Mouse (Mus musculus): ENCODE data around the gene Eogt. TPM values are rescaled to one million over a fixed set of nuclear protein-coding genes. Genes with fewer than 3 reads are reported as not detected.

Eogt gene
- polyA plus RNA-seq (2014; fragmentation: Nextera tagmentation; extraction: Ambion mirVana) = 16.1 and 19.4 TPM in 2 replicates

GRCm38 (mm10) chr6:97148383-97149251, at the start of gene Eogt:
Gene Eogt (minus strand): TSS chr6:97149182.
- 0% methylated on average over 53 of the region's 56 CpGs for WGBS
- H3K4me1 ChIP-seq (ENCODE audit: control insufficient read depth, insufficient read depth, low read length) = peaks cover 9% of the 10 kb centered on the region

DNA sequence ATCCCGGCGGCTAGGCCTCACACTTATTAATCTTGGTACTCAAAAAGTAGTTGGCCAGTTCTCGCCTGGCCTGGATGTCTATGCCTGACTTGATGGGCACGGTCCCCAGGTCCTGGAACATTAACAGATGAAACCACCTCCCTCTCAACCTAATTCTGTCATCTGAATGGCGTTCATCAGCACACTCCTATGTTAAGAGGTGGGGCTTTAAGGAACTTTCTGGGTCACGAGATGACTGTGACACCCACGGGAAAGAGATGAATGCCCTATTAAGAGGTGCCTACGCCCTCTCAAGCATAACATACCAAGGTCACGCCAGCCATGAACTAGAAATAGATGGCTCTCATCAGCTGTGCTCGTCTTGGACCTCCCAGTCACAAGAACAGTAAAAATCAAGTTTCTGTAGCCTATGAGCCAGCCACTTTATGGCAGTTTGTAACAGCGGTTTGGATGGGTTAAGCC, 30.4 kb upstream of the Eogt start:
- Histone ChIP-seq H3K27me3 (ENCODE audit: control insufficient read depth, insufficient read depth, low read length) (no peaks in the 10 kb centered on the region), H3K4me1 (ENCODE audit: control insufficient read depth, insufficient read depth, low read length) (0 out of 2 replicates have a peak, but pooled peaks cover 4% of the 10 kb centered on the region), H3K9ac (ENCODE audit: low read length) (peak overlapping the region; percentile 94), H3K4me2 (ENCODE audit: low read depth, severe bottlenecking) (peak overlapping the region; percentile 69), H3K36me3 (ENCODE audit: control insufficient read depth, insufficient read depth, low read length) (peaks cover 8% of the 10 kb centered on the region; the same call in 1 of the 2 replicates), H3K4me3 (ENCODE audit: low read depth, low read length) (peak overlapping the region; percentile 95), H3K9me3 (ENCODE audit: control insufficient read depth, low read length) (no peaks in the 10 kb centered on the region), H3K27ac (replicated peaks; ENCODE audit: low read depth, low read length) (peak overlapping the region; percentile 85)
- no peak for DNase-seq (ENCODE audit: low spot score)
- peak; percentile 63 for ATAC-seq (ENCODE audit: insufficient number of reproducible peaks, low FRiP score, low TSS enrichment, low read depth)
- 12% methylated on average over 11 of the region's 11 CpGs for WGBS

More at GRCm38 (mm10) chr6:97148383-97149251, at the start of gene Eogt:
- DNase-seq (ENCODE audit: low spot score) (peak; percentile 77), ATAC-seq (ENCODE audit: insufficient number of reproducible peaks, low FRiP score, low TSS enrichment, low read depth) (peak; percentile 68)
- Histone ChIP-seq H3K4me3 (ENCODE audit: low read depth, low read length) (peak within 1 kb of the TSS; percentile 65), H3K27me3 (ENCODE audit: control insufficient read depth, insufficient read depth, low read length) (no peaks in the 10 kb centered on the region), H3K36me3 (ENCODE audit: control insufficient read depth, insufficient read depth, low read length) (no peaks in the 10 kb centered on the region), H3K9ac (ENCODE audit: low read length) (peak within 1 kb of the TSS; percentile 87), H3K27ac (replicated peaks; ENCODE audit: low read depth, low read length) (peak within 1 kb of the TSS; percentile 73), H3K4me2 (ENCODE audit: low read depth, severe bottlenecking) (peak within 1 kb of the TSS; percentile 99), H3K9me3 (ENCODE audit: control insufficient read depth, low read length) (no peaks in the 10 kb centered on the region)

GRCm38 (mm10) chr6:97178491-97179366, 29.7 kb upstream of the Eogt start, which contains the start of gene Tmf1:
Gene Tmf1 (minus strand): TSS chr6:97179122.
- peaks cover 8% of the 10 kb centered on the region; the same call in 1 of the 2 replicates for H3K36me3 ChIP-seq (ENCODE audit: control insufficient read depth, insufficient read depth, low read length)
- WGBS = under 1% methylated on average over 80 of the region's 80 CpGs
- 0 out of 2 replicates have a peak, but pooled peaks cover 4% of the 10 kb centered on the region for H3K4me1 ChIP-seq (ENCODE audit: control insufficient read depth, insufficient read depth, low read length)
- H3K27ac ChIP-seq (replicated peaks; ENCODE audit: low read depth, low read length) = peak within 1 kb of the TSS; percentile 85
- no peaks in the 10 kb centered on the region for H3K9me3 ChIP-seq (ENCODE audit: control insufficient read depth, low read length)
- peak within 1 kb of the TSS; percentile 94 for H3K9ac ChIP-seq (ENCODE audit: low read length)
- ATAC-seq (ENCODE audit: insufficient number of reproducible peaks, low FRiP score, low TSS enrichment, low read depth) (peak; percentile 96), DNase-seq (ENCODE audit: low spot score) (peak; percentile 96)
- no peaks in the 10 kb centered on the region for H3K27me3 ChIP-seq (ENCODE audit: control insufficient read depth, insufficient read depth, low read length)
- peak within 1 kb of the TSS; percentile 69 for H3K4me2 ChIP-seq (ENCODE audit: low read depth, severe bottlenecking)
- peak within 1 kb of the TSS; percentile 95 for H3K4me3 ChIP-seq (ENCODE audit: low read depth, low read length)

- ATAC-seq (ENCODE audit: insufficient number of reproducible peaks, low FRiP score, low TSS enrichment, low read depth) (no peak), DNase-seq (ENCODE audit: low spot score) (no peak)
- 89% methylated on average over 11 of the region's 11 CpGs for WGBS
- H3K4me2 ChIP-seq (ENCODE audit: low read depth, severe bottlenecking) = no peak overlapping the region
- H3K9me3 ChIP-seq (ENCODE audit: control insufficient read depth, low read length) = no peaks in the 10 kb centered on the region
- 0 out of 2 replicates have a peak, but pooled peaks cover 4% of the 10 kb centered on the region for H3K4me1 ChIP-seq (ENCODE audit: control insufficient read depth, insufficient read depth, low read length)
- no peak overlapping the region for H3K27ac ChIP-seq (replicated peaks; ENCODE audit: low read depth, low read length)
- no peak overlapping the region for H3K9ac ChIP-seq (ENCODE audit: low read length)
- peaks cover 13% of the 10 kb centered on the region; the same call in 1 of the 2 replicates for H3K36me3 ChIP-seq (ENCODE audit: control insufficient read depth, insufficient read depth, low read length)
- H3K4me3 ChIP-seq (ENCODE audit: low read depth, low read length) = no peak overlapping the region
- no peaks in the 10 kb centered on the region for H3K27me3 ChIP-seq (ENCODE audit: control insufficient read depth, insufficient read depth, low read length)
Measured at GRCm38 (mm10) chr6:97175716-97176115, 26.7 kb upstream of the Eogt start.

DNA sequence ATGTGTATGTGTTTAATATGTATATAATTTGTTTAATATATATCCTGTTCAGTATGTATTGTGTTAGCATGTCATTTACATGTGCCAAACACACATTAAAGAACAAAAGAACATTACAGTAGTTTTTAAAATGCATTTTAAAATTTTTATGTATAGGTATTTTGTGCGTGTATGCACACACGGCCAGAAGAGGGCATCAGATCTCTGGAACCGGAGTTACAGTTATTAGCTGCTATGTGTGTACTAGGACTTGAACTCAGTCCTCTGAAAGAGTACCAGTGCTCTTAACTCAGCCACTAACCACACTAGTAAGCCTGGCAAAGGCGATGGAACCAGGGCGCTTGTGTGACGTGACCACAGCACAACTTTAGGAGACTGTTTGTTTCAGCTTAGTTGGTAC, 1.2 kb upstream of the Eogt start:
- Histone ChIP-seq H3K27ac (replicated peaks; ENCODE audit: low read depth, low read length) (no peak overlapping the region), H3K9ac (ENCODE audit: low read length) (no peak overlapping the region), H3K4me1 (ENCODE audit: control insufficient read depth, insufficient read depth, low read length) (no peaks in the 10 kb centered on the region; the same call in 1 of the 2 replicates), H3K9me3 (ENCODE audit: control insufficient read depth, low read length) (no peaks in the 10 kb centered on the region), H3K36me3 (ENCODE audit: control insufficient read depth, insufficient read depth, low read length) (no peaks in the 10 kb centered on the region), H3K4me2 (ENCODE audit: low read depth, severe bottlenecking) (no peak overlapping the region), H3K27me3 (ENCODE audit: control insufficient read depth, insufficient read depth, low read length) (no peaks in the 10 kb centered on the region), H3K4me3 (ENCODE audit: low read depth, low read length) (no peak overlapping the region)
- WGBS = 83% methylated on average over 6 of the region's 6 CpGs
- ATAC-seq (ENCODE audit: insufficient number of reproducible peaks, low FRiP score, low TSS enrichment, low read depth) (no peak), DNase-seq (ENCODE audit: low spot score) (no peak)

- H3K4me3 ChIP-seq (ENCODE audit: low read depth, low read length) = no peak overlapping the region
- 76% methylated on average over 2 of the region's 2 CpGs for WGBS
- H3K9ac ChIP-seq (ENCODE audit: low read length) = no peak overlapping the region
- H3K9me3 ChIP-seq (ENCODE audit: control insufficient read depth, low read length) = no peaks in the 10 kb centered on the region
- ATAC-seq (ENCODE audit: insufficient number of reproducible peaks, low FRiP score, low TSS enrichment, low read depth) (no peak), DNase-seq (ENCODE audit: low spot score) (no peak)
- no peaks in the 10 kb centered on the region for H3K27me3 ChIP-seq (ENCODE audit: control insufficient read depth, insufficient read depth, low read length)
- no peak overlapping the region for H3K27ac ChIP-seq (replicated peaks; ENCODE audit: low read depth, low read length)
- H3K36me3 ChIP-seq (ENCODE audit: control insufficient read depth, insufficient read depth, low read length) = no peaks in the 10 kb centered on the region
- no peak overlapping the region; the same call in 1 of the 2 replicates for H3K4me2 ChIP-seq (ENCODE audit: low read depth, severe bottlenecking)
- peaks cover 1% of the 10 kb centered on the region for H3K4me1 ChIP-seq (ENCODE audit: control insufficient read depth, insufficient read depth, low read length)
Measured at GRCm38 (mm10) chr6:97149721-97150120, 739 bp upstream of the Eogt start.

DNA sequence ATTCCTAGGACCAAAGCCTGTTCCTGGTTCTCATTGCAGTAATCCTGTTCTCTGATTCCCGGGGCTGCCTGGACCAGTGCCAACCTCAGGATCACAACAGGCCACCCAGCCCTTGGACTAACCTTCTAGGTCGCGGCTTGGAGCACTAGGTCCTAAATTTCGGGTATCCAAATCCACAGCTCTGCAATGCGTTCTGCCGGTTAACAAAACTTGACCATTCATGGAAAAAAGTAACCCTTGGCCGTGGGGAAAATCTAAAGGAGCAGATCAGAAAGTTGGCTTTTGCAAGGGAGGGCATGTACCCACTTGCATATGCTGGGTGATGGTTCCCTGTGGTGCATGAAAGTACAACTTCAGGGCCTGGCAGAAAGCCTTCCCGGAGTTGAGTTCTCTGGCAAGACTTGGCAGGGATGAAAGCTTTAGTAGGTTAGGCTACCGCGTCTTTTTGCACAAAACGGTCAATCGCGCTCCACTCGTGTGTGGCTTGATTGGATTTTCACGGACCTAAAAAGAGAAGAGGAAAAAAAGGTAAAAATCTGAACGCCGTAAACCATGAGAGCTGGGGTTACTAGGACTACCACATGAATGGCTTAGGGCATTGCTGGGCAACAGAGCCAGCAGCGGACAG, 1.1 kb downstream of the Eogt start:
- H3K4me2 ChIP-seq (ENCODE audit: low read depth, severe bottlenecking) = peak overlapping the region; percentile 99

More for the DNA sequence above, 1.1 kb downstream of the Eogt start:
- Histone ChIP-seq H3K9me3 (ENCODE audit: control insufficient read depth, low read length) (no peaks in the 10 kb centered on the region), H3K4me1 (ENCODE audit: control insufficient read depth, insufficient read depth, low read length) (peaks cover 9% of the 10 kb centered on the region), H3K27me3 (ENCODE audit: control insufficient read depth, insufficient read depth, low read length) (no peaks in the 10 kb centered on the region), H3K4me3 (ENCODE audit: low read depth, low read length) (peak overlapping the region; percentile 65), H3K36me3 (ENCODE audit: control insufficient read depth, insufficient read depth, low read length) (no peaks in the 10 kb centered on the region), H3K9ac (ENCODE audit: low read length) (peak overlapping the region; percentile 87), H3K27ac (replicated peaks; ENCODE audit: low read depth, low read length) (no peak overlapping the region)
- DNase-seq (ENCODE audit: low spot score) = peak; percentile 66
- no peak; the same call in 1 of the 2 replicates for ATAC-seq (ENCODE audit: insufficient number of reproducible peaks, low FRiP score, low TSS enrichment, low read depth)
- 12% methylated on average over 18 of the region's 18 CpGs for WGBS
